Mouse (Mus musculus) intestine, embryonic 14.5 days (tissue): ENCODE measurements at regions not wholly inside any gene's neighbourhood (a gene's known extent, or its start where the extent isn't known, plus 50 kb on each side); places are given as distances from the start of the nearest gene placed in this dataset.

Experiments
- ATAC-seq: fragments of 200-750 bp; cut with Nextera tagmentation; replicated peaks from 2 replicates; pipeline ENCODE4 v1.8.0; 2017; ENCODE audit warnings: low read depth, moderate number of reproducible peaks, moderate TSS enrichment, moderate library complexity; ENCODE audit not compliant: low FRiP score, low TSS enrichment
- DNase-seq: peaks from one replicate; pipeline ENCODE4 v3.0.0-alpha.2; 2018; ENCODE audit warnings: low spot score
- H3K27ac ChIP-seq: fragments of 300-500 bp; sonication (generic); 2 replicates; pipeline ENCODE4 v1.5.1; 2014; ENCODE audit warnings: low read depth, mild to moderate bottlenecking, control low read depth
- H3K27me3 ChIP-seq: fragments of 300-500 bp; sonication (generic); replicated peaks from 2 replicates; pipeline ENCODE4 v1.6.1; 2014; ENCODE audit warnings: low read length, control low read depth; ENCODE audit not compliant: control insufficient read depth, insufficient read depth
- H3K36me3 ChIP-seq: fragments of 300-500 bp; sonication (generic); 2 replicates; pipeline ENCODE4 v1.6.1; 2014; ENCODE audit warnings: low read length, control low read depth; ENCODE audit not compliant: control insufficient read depth, insufficient read depth
- H3K4me1 ChIP-seq: fragments of 300-500 bp; sonication (generic); replicated peaks from 2 replicates; pipeline ENCODE4 v1.6.1; 2014; ENCODE audit warnings: low read length, control low read depth, mixed read lengths; ENCODE audit not compliant: control insufficient read depth, insufficient read depth
- H3K4me2 ChIP-seq: fragments of 300-500 bp; sonication (generic); 2 replicates; pipeline ENCODE4 v1.6.1; 2014; ENCODE audit warnings: low read length
- H3K4me3 ChIP-seq: fragments of 300-500 bp; sonication (generic); 2 replicates; pipeline ENCODE4 v1.5.1; 2014; ENCODE audit warnings: low read depth, low read length, control low read depth, mixed read lengths
- H3K9ac ChIP-seq: fragments of 300-500 bp; sonication (generic); 2 replicates; pipeline ENCODE4 v1.6.1; 2014; ENCODE audit warnings: mild to moderate bottlenecking, low read length
- H3K9me3 ChIP-seq: fragments of 300-500 bp; sonication (generic); 2 replicates; pipeline ENCODE4 v1.6.1; 2016; ENCODE audit warnings: low read length, control low read depth; ENCODE audit not compliant: control insufficient read depth
- WGBS: fragments of 180-500 bp; shearing (Covaris S2); extraction: QIAGEN DNeasy Blood & Tissue Kit; methylation state at CpG from one replicate; pipeline ENCODE4 v1.1.7; 2014; 5-methylcytosine and 5-hydroxymethylcytosine counted together

GRCm38 (mm10) chr5:29083288-29083687 is 112.5 kb upstream of the Rnf32 start:
- Histone ChIP-seq H3K27ac (no peak overlapping the region), H3K27me3 (no peaks in the 10 kb centered on the region), H3K4me1 (no peaks in the 10 kb centered on the region), H3K4me3 (no peak overlapping the region), H3K9me3 (no peaks in the 10 kb centered on the region), H3K9ac (no peak overlapping the region), H3K4me2 (no peak overlapping the region), H3K36me3 (no peaks in the 10 kb centered on the region)
- WGBS, result 64% methylated on average over 1 of the region's 1 CpGs
- ATAC-seq (no peak), DNase-seq (no peak)

DNA sequence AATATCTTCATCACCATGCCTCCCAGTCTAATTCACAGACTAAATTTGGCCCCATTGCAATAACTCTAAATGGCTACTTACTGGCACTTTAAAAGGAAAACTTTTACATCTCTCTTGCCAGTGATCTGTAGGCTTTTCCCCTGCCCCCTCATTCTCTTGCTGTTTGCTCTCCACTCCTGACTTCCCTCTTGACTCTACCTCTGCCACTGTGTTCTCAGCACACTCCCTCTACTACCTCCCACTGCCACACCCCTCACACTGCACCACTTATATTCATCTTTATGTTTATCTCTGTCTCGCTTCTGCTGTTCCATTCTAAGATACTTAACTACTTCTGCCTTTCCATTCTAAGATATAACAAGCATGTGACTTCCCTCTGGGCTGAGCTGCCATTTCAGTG is 141.4 kb upstream of the Rnf32 start:
- Histone ChIP-seq H3K4me1 (no peaks in the 10 kb centered on the region), H3K27me3 (no peaks in the 10 kb centered on the region), H3K36me3 (no peaks in the 10 kb centered on the region), H3K4me3 (no peak overlapping the region), H3K27ac (no peak overlapping the region), H3K9ac (no peak overlapping the region), H3K4me2 (no peak overlapping the region), H3K9me3 (no peaks in the 10 kb centered on the region)
- WGBS, result 64% methylated on average over 1 of the region's 1 CpGs
- ATAC-seq (no peak), DNase-seq (no peak)

- Histone ChIP-seq H3K9me3 (no peaks in the 10 kb centered on the region), H3K9ac (no peak overlapping the region), H3K27ac (no peak overlapping the region), H3K27me3 (no peaks in the 10 kb centered on the region), H3K4me3 (no peak overlapping the region), H3K4me2 (no peak overlapping the region), H3K4me1 (no peaks in the 10 kb centered on the region), H3K36me3 (no peaks in the 10 kb centered on the region)
- ATAC-seq (no peak), DNase-seq (peak; percentile 66)
- 67% methylated on average over 20 of the region's 20 CpGs for WGBS
These were observed 159.2 kb upstream of the Rnf32 start for GRCm38 (mm10) chr5:29036636-29037035.

DNA sequence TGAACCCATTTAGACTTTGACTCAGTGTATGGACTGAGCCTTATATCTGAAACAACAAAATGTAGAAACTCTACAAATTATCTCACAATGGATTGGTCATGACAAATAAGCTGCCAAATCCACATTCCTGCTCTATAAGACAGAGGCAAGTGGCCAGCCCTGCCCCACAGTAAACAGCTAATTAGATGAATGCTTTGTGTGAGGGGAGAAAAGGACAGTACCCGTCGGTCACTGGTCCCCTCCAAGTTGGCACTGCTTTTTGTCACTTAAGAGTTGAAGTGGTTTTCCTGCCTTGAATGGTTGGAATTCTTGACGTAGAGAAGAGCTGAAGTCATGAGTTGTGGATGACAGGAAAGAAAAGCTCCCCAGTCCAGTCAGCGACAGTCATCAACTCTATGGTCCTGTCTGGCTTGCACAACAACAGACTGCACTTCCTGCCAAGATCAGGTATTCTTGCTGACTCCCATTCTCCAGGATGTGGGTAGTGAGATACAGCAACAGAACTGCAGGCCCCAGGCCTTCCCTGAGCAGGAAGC is 162.3 kb upstream of the Rnf32 start:
- no peak for ATAC-seq
- H3K27ac ChIP-seq, result no peak overlapping the region
- WGBS, result 49% methylated on average over 4 of the region's 4 CpGs
- no peaks in the 10 kb centered on the region for H3K4me1 ChIP-seq
- H3K4me2 ChIP-seq, result no peak overlapping the region
- DNase-seq, result no peak
- no peaks in the 10 kb centered on the region for H3K27me3 ChIP-seq
- no peak overlapping the region for H3K9ac ChIP-seq
- no peaks in the 10 kb centered on the region for H3K9me3 ChIP-seq
- no peaks in the 10 kb centered on the region for H3K36me3 ChIP-seq
- H3K4me3 ChIP-seq, result no peak overlapping the region

- no peaks in the 10 kb centered on the region for H3K9me3 ChIP-seq
- DNase-seq, result no peak
These were observed 165.3 kb upstream of the Rnf32 start for GRCm38 (mm10) chr5:29030525-29030924.

DNA sequence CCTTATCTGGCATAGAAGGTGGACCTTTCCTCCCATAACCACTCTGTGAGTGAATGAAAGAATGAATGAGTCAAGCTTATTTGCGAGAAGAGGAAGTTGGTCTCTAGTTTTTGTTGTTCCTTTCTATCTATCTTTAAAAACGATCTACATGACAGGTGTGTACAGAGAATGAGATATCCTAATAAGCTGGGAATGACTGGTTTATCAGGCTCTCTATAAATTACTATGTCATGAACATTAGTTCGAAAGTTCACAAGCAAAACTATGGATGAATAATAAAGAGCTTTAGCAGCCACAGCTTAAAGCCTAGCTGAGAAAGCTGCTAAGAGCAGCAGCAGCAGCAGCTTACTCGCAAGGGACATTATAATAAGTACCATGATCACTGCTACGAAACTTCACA is 165.8 kb upstream of the Rnf32 start:
- Histone ChIP-seq H3K9ac (no peak overlapping the region), H3K36me3 (no peaks in the 10 kb centered on the region), H3K27me3 (no peaks in the 10 kb centered on the region), H3K27ac (peak overlapping the region; percentile 57; the same call in 1 of the 2 replicates), H3K4me2 (no peak overlapping the region), H3K4me3 (no peak overlapping the region), H3K4me1 (no peaks in the 10 kb centered on the region), H3K9me3 (no peaks in the 10 kb centered on the region)
- no peak for ATAC-seq
- WGBS, result 45% methylated on average over 5 of the region's 5 CpGs
- no peak for DNase-seq

More at GRCm38 (mm10) chr5:29030525-29030924, 165.3 kb upstream of the Rnf32 start:
- no peaks in the 10 kb centered on the region for H3K36me3 ChIP-seq
- 31% methylated on average over 5 of the region's 5 CpGs for WGBS
- H3K9ac ChIP-seq, result no peak overlapping the region
- no peaks in the 10 kb centered on the region for H3K4me1 ChIP-seq
- H3K27me3 ChIP-seq, result no peaks in the 10 kb centered on the region
- peak overlapping the region; percentile 57; the same call in 1 of the 2 replicates for H3K27ac ChIP-seq
- no peak overlapping the region for H3K4me2 ChIP-seq
- 0 out of 2 replicates have a peak, but pooled peaks have one; percentile 27 for ATAC-seq
- no peak overlapping the region for H3K4me3 ChIP-seq

DNA sequence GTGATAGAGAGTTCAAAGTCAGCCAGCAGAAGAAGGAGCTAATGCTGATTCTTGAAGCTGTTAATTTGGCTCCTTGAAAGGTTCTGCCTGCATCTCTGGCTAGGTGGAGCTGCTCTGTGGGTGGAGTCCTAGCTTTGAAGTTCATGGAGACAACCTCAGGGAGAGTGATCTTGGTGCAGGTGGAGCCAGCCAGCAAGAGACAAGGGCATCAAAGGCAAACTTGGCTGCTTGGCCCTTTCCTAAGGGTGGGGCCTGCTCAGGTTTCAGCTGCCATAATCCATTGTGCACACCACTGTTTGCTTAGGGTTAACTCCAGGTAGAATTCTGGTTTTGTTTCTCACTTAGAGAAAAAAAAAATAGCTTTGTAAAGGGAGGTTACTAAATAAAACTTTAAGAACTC is 170.7 kb upstream of the Rnf32 start:
- no peak for ATAC-seq
- no peaks in the 10 kb centered on the region for H3K36me3 ChIP-seq
- H3K9ac ChIP-seq, result no peak overlapping the region
- DNase-seq, result no peak
- H3K4me2 ChIP-seq, result no peak overlapping the region
- no peaks in the 10 kb centered on the region for H3K4me1 ChIP-seq
- no peak overlapping the region for H3K27ac ChIP-seq
- no peaks in the 10 kb centered on the region for H3K27me3 ChIP-seq
- H3K9me3 ChIP-seq, result no peaks in the 10 kb centered on the region
- no peak overlapping the region for H3K4me3 ChIP-seq

DNA sequence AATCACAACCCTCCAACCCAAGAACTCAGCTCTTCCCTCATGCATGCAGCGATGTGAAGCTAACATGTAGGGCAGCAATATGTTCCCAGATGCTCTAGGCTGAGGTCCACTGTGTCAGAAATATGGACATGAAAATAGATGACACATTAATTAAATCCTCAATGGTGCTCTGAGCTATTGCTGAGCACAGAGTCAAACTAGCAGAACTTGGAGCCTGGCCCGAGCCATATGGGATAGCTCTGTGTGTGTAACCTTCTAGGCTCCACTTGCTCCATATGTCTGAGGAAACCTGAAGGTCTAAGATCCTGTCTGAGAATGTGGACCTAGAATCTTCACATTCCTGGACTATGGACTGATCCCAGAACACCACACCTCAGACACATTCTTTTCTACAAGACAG is 203.0 kb upstream of the Rnf32 start:
- 83% methylated on average over 2 of the region's 2 CpGs for WGBS
- ATAC-seq, result no peak
- Histone ChIP-seq H3K9me3 (no peaks in the 10 kb centered on the region), H3K4me1 (no peaks in the 10 kb centered on the region), H3K27me3 (no peaks in the 10 kb centered on the region), H3K9ac (no peak overlapping the region), H3K4me2 (no peak overlapping the region), H3K27ac (no peak overlapping the region), H3K36me3 (no peaks in the 10 kb centered on the region), H3K4me3 (no peak overlapping the region)
- no peak for DNase-seq

DNA sequence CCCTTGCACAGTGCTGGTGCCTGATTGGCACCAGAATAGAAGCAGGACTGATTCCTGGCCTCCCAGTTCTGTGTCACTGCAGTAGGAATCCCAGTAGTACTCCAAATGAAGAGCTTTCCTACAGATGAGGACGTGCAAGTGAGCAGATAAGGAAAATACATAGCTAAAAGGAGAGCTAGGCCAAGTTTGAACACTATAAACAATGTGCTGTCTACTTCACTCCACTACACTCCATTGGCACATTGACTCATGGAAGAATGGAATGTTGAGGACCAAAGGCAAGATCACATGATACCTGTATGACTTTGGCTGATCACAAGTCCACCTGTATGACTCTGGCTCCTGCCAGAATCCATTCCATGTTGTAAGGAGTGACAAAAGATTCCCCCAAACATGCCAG is 215.9 kb upstream of the Rnf32 start:
- 56% methylated on average over 1 of the region's 1 CpGs for WGBS

More for the DNA sequence above, 215.9 kb upstream of the Rnf32 start:
- Histone ChIP-seq H3K4me2 (no peak overlapping the region), H3K36me3 (no peaks in the 10 kb centered on the region), H3K27me3 (no peaks in the 10 kb centered on the region), H3K27ac (no peak overlapping the region), H3K4me1 (no peaks in the 10 kb centered on the region), H3K4me3 (no peak overlapping the region), H3K9ac (no peak overlapping the region), H3K9me3 (no peaks in the 10 kb centered on the region)
- DNase-seq (no peak), ATAC-seq (no peak)
